9 mouse cellular contexts compared by ENCODE assay signal in genomic region chr10:61277918-61278674, GRCm38 (mm10). TPM values are rescaled to one million over a fixed set of nuclear protein-coding genes. Genes with fewer than 3 reads are reported as not detected.
A peak's percentile ranks its signal among the peaks of the same experiment; 100 is the strongest.
DNase-seq lines count a peak whose midpoint lies in the region; ATAC-seq and TF ChIP-seq lines count a peak whose summit lies in the region.
"Had no signal": no experiment of that assay in that cellular context is flagged by ENCODE, and none has a peak within 500 bp of the region (broad histone marks: within the 10 kb centered on the region; RNA-seq: fewer than 3 reads in every experiment).

No protein-coding gene starts in this region.

- H3K4me3 ChIP-seq in midbrain, postnatal 0 days (ENCODE audit: low read depth, low read length) = no peak overlapping the region
- no peak overlapping the region for H3K4me3 ChIP-seq in midbrain, embryonic 11.5 days (ENCODE audit: low read depth, low read length)
- H3K4me3 ChIP-seq in kidney, embryonic 15.5 days (replicated peaks) = no peak overlapping the region
- no peak overlapping the region for H3K4me3 ChIP-seq in stomach, embryonic 14.5 days (ENCODE audit: low read depth, low read length)
- no peak overlapping the region for H3K4me3 ChIP-seq in hindbrain, embryonic 11.5 days (ENCODE audit: low read depth, low read length)

- TF ChIP-seq CTCF in midbrain, postnatal 0 days (IDR thresholded peaks at IDR 0.05) = no peak

- no peak overlapping the region for H3K4me2 ChIP-seq in midbrain, postnatal 0 days (ENCODE audit: low read depth, low read length, poor library complexity, severe bottlenecking)
- H3K4me2 ChIP-seq in midbrain, embryonic 11.5 days = no peak overlapping the region
- no peak overlapping the region for H3K4me2 ChIP-seq in kidney, embryonic 15.5 days
- H3K4me2 ChIP-seq in stomach, embryonic 14.5 days (replicated peaks; ENCODE audit: low read depth, low read length) = no peak overlapping the region
- no peak overlapping the region for H3K4me2 ChIP-seq in hindbrain, embryonic 11.5 days (replicated peaks; ENCODE audit: low read depth, low read length)

- no peaks in the 10 kb centered on the region for H3K9me3 ChIP-seq in midbrain, postnatal 0 days (ENCODE audit: low read length)
- no peaks in the 10 kb centered on the region for H3K9me3 ChIP-seq in midbrain, embryonic 11.5 days (ENCODE audit: control insufficient read depth, low read length)
- no peaks in the 10 kb centered on the region for H3K9me3 ChIP-seq in kidney, embryonic 15.5 days (replicated peaks)
- H3K9me3 ChIP-seq in stomach, embryonic 14.5 days (ENCODE audit: control insufficient read depth, low read depth, low read length) = no peaks in the 10 kb centered on the region
- H3K9me3 ChIP-seq in hindbrain, embryonic 11.5 days (ENCODE audit: control insufficient read depth, low read length) = no peaks in the 10 kb centered on the region

- WGBS in midbrain, postnatal 0 days = 60% methylated on average over 14 of the region's 14 CpGs
- WGBS in midbrain, embryonic 11.5 days = 82% methylated on average over 14 of the region's 14 CpGs
- 49% methylated on average over 14 of the region's 14 CpGs for WGBS in kidney, embryonic 15.5 days
- 66% methylated on average over 14 of the region's 14 CpGs for WGBS in stomach, embryonic 14.5 days
- 60% methylated on average over 14 of the region's 14 CpGs for WGBS in hindbrain, embryonic 11.5 days

- H3K27me3 ChIP-seq in midbrain, postnatal 0 days (ENCODE audit: insufficient read depth, low read length) = peaks cover 11% of the 10 kb centered on the region
- H3K27me3 ChIP-seq in midbrain, embryonic 11.5 days (ENCODE audit: control insufficient read depth, insufficient read depth, low read length) = peaks cover 12% of the 10 kb centered on the region
- peaks cover 11% of the 10 kb centered on the region for H3K27me3 ChIP-seq in kidney, embryonic 15.5 days
- H3K27me3 ChIP-seq in stomach, embryonic 14.5 days (ENCODE audit: control insufficient read depth, insufficient read depth, low read length) = no peaks in the 10 kb centered on the region
- peaks cover 8% of the 10 kb centered on the region for H3K27me3 ChIP-seq in hindbrain, embryonic 11.5 days (ENCODE audit: control insufficient read depth, insufficient read depth, low read length)

- H3K27ac ChIP-seq in midbrain, postnatal 0 days (ENCODE audit: low read depth, low read length) = no peak overlapping the region
- H3K27ac ChIP-seq in midbrain, embryonic 11.5 days (ENCODE audit: low read depth, low read length) = no peak overlapping the region
- peak overlapping the region; percentile 56; the same call in 1 of the 2 replicates for H3K27ac ChIP-seq in kidney, embryonic 15.5 days
- no peak overlapping the region for H3K27ac ChIP-seq in stomach, embryonic 14.5 days (ENCODE audit: low read length)
- no peak overlapping the region for H3K27ac ChIP-seq in hindbrain, embryonic 11.5 days (ENCODE audit: low read depth, low read length)

- no peak for ATAC-seq in midbrain, postnatal 0 days (ENCODE audit: low FRiP score)
- ATAC-seq in midbrain, embryonic 11.5 days (ENCODE audit: low FRiP score) = no peak
- no peak for ATAC-seq in kidney, embryonic 15.5 days (replicated peaks; ENCODE audit: low FRiP score)
- ATAC-seq in stomach, embryonic 14.5 days (ENCODE audit: insufficient number of reproducible peaks, insufficient read depth, low FRiP score, low read depth) = no peak
- no peak for ATAC-seq in hindbrain, embryonic 11.5 days (ENCODE audit: low FRiP score)

- peak; percentile 63 for DNase-seq in midbrain, postnatal 0 days (ENCODE audit: low spot score)
- DNase-seq in midbrain, embryonic 11.5 days (ENCODE audit: low spot score, missing footprints) = no peak
- peak; percentile 77 for DNase-seq in gastrocnemius, adult 18-20 months (ENCODE audit: low spot score)
- no peak for DNase-seq in right cerebral cortex, postnatal 36 days (ENCODE audit: low spot score in 2 of 2)
- no peak for DNase-seq in layer of hippocampus, adult 9-10 months (ENCODE audit: low spot score)
- DNase-seq in hindbrain, embryonic 11.5 days (ENCODE audit: low spot score) = no peak

- no peaks in the 10 kb centered on the region for H3K4me1 ChIP-seq in midbrain, postnatal 0 days (ENCODE audit: insufficient read depth, low read length)
- no peaks in the 10 kb centered on the region; the same call in 1 of the 2 replicates for H3K4me1 ChIP-seq in midbrain, embryonic 11.5 days (ENCODE audit: control insufficient read depth, insufficient read depth, low read length)
- peaks cover 29% of the 10 kb centered on the region for H3K4me1 ChIP-seq in kidney, embryonic 15.5 days
- no peaks in the 10 kb centered on the region for H3K4me1 ChIP-seq in stomach, embryonic 14.5 days (ENCODE audit: control insufficient read depth, insufficient read depth, low read length)
- H3K4me1 ChIP-seq in hindbrain, embryonic 11.5 days (replicated peaks; ENCODE audit: control insufficient read depth, insufficient read depth, low read length) = no peaks in the 10 kb centered on the region

- no peak overlapping the region for H3K9ac ChIP-seq in midbrain, postnatal 0 days (replicated peaks; ENCODE audit: low read length, poor library complexity, severe bottlenecking)
- H3K9ac ChIP-seq in midbrain, embryonic 11.5 days (ENCODE audit: low read length) = no peak overlapping the region
- H3K9ac ChIP-seq in kidney, embryonic 15.5 days = no peak overlapping the region
- H3K9ac ChIP-seq in stomach, embryonic 14.5 days (replicated peaks; ENCODE audit: low read depth, low read length) = 0 out of 2 replicates have a peak overlapping the region, but pooled peaks have one; percentile 1
- H3K9ac ChIP-seq in hindbrain, embryonic 11.5 days (ENCODE audit: low read depth, low read length) = no peak overlapping the region

- H3K36me3 ChIP-seq in midbrain, postnatal 0 days (ENCODE audit: insufficient read depth, low read length) = no peaks in the 10 kb centered on the region
- H3K36me3 ChIP-seq in midbrain, embryonic 11.5 days (ENCODE audit: control insufficient read depth, insufficient read depth, low read length) = no peaks in the 10 kb centered on the region
- no peaks in the 10 kb centered on the region for H3K36me3 ChIP-seq in kidney, embryonic 15.5 days
- no peaks in the 10 kb centered on the region for H3K36me3 ChIP-seq in stomach, embryonic 14.5 days (ENCODE audit: control insufficient read depth, insufficient read depth, low read length)
- H3K36me3 ChIP-seq in hindbrain, embryonic 11.5 days (ENCODE audit: control insufficient read depth, insufficient read depth, low read length) = no peaks in the 10 kb centered on the region

RNA-seq across cellular contexts. Expression of gene Adamts14, which starts 4.9 kb away (rescaled TPM):
- 1.1 and 1.6 TPM in 2 replicates for total RNA-seq in midbrain, postnatal 0 days (2014; rRNA removed)
- polyA plus RNA-seq in midbrain, postnatal 0 days (2015; fragmentation: Nextera tagmentation; extraction: Ambion mirVana) = 0.27 and 0.31 TPM in 2 replicates
- polyA plus RNA-seq in midbrain, embryonic 11.5 days (2014; fragmentation: Nextera tagmentation; extraction: Ambion mirVana) = 0.21 and 0.31 TPM in 2 replicates
- 1 to 10 TPM in 1 of 2 experiments, under 1 TPM in 1; 0.88 to 1.2 TPM for total RNA-seq in gastrocnemius, adult 18-20 months (2021)
- polyA plus RNA-seq in kidney, embryonic 15.5 days (2015; fragmentation: Nextera tagmentation; extraction: Ambion mirVana) = 1.3 and 1.9 TPM in 2 replicates
- polyA plus RNA-seq in stomach, embryonic 14.5 days (2014; fragmentation: Nextera tagmentation; extraction: Ambion mirVana) = 0.98 and 1.4 TPM in 2 replicates
- polyA plus RNA-seq in hindbrain, embryonic 11.5 days (2014; fragmentation: Nextera tagmentation; extraction: Ambion mirVana) = 0.22 and 0.37 TPM in 2 replicates

RNA-seq across cellular contexts. Expression of gene Prf1, which starts 19.5 kb away (rescaled TPM):
- total RNA-seq in midbrain, postnatal 0 days (2014; rRNA removed) = not detected in 2 replicates
- polyA plus RNA-seq in midbrain, postnatal 0 days (2015; fragmentation: Nextera tagmentation; extraction: Ambion mirVana) = not detected in 2 replicates
- polyA plus RNA-seq in midbrain, embryonic 11.5 days (2014; fragmentation: Nextera tagmentation; extraction: Ambion mirVana) = 0.07 TPM in 1 of 2 replicates, not detected in the other
- not detected for total RNA-seq in gastrocnemius, adult 18-20 months (2021)
- not detected in 2 replicates for polyA plus RNA-seq in kidney, embryonic 15.5 days (2015; fragmentation: Nextera tagmentation; extraction: Ambion mirVana)
- polyA plus RNA-seq in stomach, embryonic 14.5 days (2014; fragmentation: Nextera tagmentation; extraction: Ambion mirVana) = not detected in 2 replicates
- 0.17 TPM in 1 of 2 replicates, not detected in the other for polyA plus RNA-seq in hindbrain, embryonic 11.5 days (2014; fragmentation: Nextera tagmentation; extraction: Ambion mirVana)
- total RNA-seq: layer of hippocampus, postnatal 14 days had no signal

Comparison
In these comparisons a context has a peak if more than half of its experiments do, and no peak if none do; other contexts are left out.
1. DNase-seq: peak in midbrain, postnatal 0 days (single experiment) and gastrocnemius, adult 18-20 months (single experiment); none in midbrain, embryonic 11.5 days (single experiment), right cerebral cortex, postnatal 36 days (0 of 2), layer of hippocampus, adult 9-10 months (single experiment) and hindbrain, embryonic 11.5 days (single experiment).